Comparison of ENCODE assay signal across 26 mouse cellular contexts in genomic region chr6:142289413-142290118, GRCm38 (mm10). TPM values are rescaled to one million over a fixed set of nuclear protein-coding genes. Genes with fewer than 3 reads are reported as not detected.
DNase-seq lines count a peak whose midpoint lies in the region; ATAC-seq and TF ChIP-seq lines count a peak whose summit lies in the region.
"Had no signal": no experiment of that assay in that cellular context is flagged by ENCODE, and none has a peak within 500 bp of the region (broad histone marks: within the 10 kb centered on the region; RNA-seq: fewer than 3 reads in every experiment).

No protein-coding gene starts in this region.

- no peak for TF ChIP-seq EP300 in CH12.LX (IDR thresholded peaks at IDR 0.05; ENCODE audit: low read length)

- no peaks in the 10 kb centered on the region for H3K4me1 ChIP-seq in forebrain, embryonic 11.5 days (replicated peaks; ENCODE audit: control insufficient read depth, insufficient read depth, low read length)
- H3K4me1 ChIP-seq in forebrain, embryonic 14.5 days (ENCODE audit: control insufficient read depth, insufficient read depth, low read length), result no peaks in the 10 kb centered on the region
- H3K4me1 ChIP-seq in CH12.LX (ENCODE audit: control insufficient read depth in 1 of 2, insufficient read depth in 2 of 2), result peaks cover 0 to 10% of the 10 kb centered on the region in 2 experiments; a peak in 3 of 4 replicates
- no peaks in the 10 kb centered on the region for H3K4me1 ChIP-seq in intestine, embryonic 16.5 days (ENCODE audit: control insufficient read depth, insufficient read depth, low read length)
- no peaks in the 10 kb centered on the region for H3K4me1 ChIP-seq in stomach, embryonic 15.5 days
- no peaks in the 10 kb centered on the region for H3K4me1 ChIP-seq in limb, embryonic 10.5 days
- H3K4me1 ChIP-seq: embryonic facial prominence, embryonic 10.5 days; forebrain, embryonic 12.5 days had no signal

- no peak overlapping the region for H3K27ac ChIP-seq in forebrain, embryonic 11.5 days (ENCODE audit: low read depth, low read length)
- H3K27ac ChIP-seq in forebrain, embryonic 14.5 days (ENCODE audit: low read depth, low read length), result no peak overlapping the region
- H3K27ac ChIP-seq in CH12.LX (ENCODE audit: insufficient read depth, low read depth), result no peak overlapping the region
- no peak overlapping the region for H3K27ac ChIP-seq in intestine, embryonic 16.5 days (ENCODE audit: low read length)
- H3K27ac ChIP-seq in stomach, embryonic 15.5 days, result no peak overlapping the region
- H3K27ac ChIP-seq in limb, embryonic 10.5 days, result no peak overlapping the region
- H3K27ac ChIP-seq: embryonic facial prominence, embryonic 10.5 days; forebrain, embryonic 12.5 days had no signal

- 0 out of 2 replicates have a peak, but pooled peaks have one; percentile 42 for ATAC-seq in forebrain, embryonic 11.5 days (replicated peaks; ENCODE audit: low FRiP score)
- ATAC-seq in forebrain, embryonic 14.5 days, result no peak
- ATAC-seq in intestine, embryonic 16.5 days, result peak; percentile 72
- peak; percentile 50; the same call in 1 of the 2 replicates for ATAC-seq in stomach, embryonic 15.5 days (ENCODE audit: insufficient read depth, low FRiP score, low read depth)
- ATAC-seq: liver, postnatal 0 days; midbrain, embryonic 16.5 days had no signal

- H3K4me2 ChIP-seq in forebrain, embryonic 11.5 days (ENCODE audit: low read depth, low read length, severe bottlenecking), result no peak overlapping the region
- no peak overlapping the region for H3K4me2 ChIP-seq in forebrain, embryonic 14.5 days (ENCODE audit: low read length)
- H3K4me2 ChIP-seq in CH12.LX (ENCODE audit: insufficient read depth, low read depth, poor library complexity, severe bottlenecking), result no peak overlapping the region
- H3K4me2 ChIP-seq in intestine, embryonic 16.5 days (ENCODE audit: low read depth, low read length), result no peak overlapping the region
- H3K4me2 ChIP-seq in stomach, embryonic 15.5 days, result no peak overlapping the region
- H3K4me2 ChIP-seq: forebrain, embryonic 12.5 days had no signal

- no peak for DNase-seq in forebrain, embryonic 11.5 days (ENCODE audit: low spot score)
- DNase-seq in forebrain, embryonic 14.5 days (ENCODE audit: low spot score), result no peak
- DNase-seq in CH12.LX (ENCODE audit: extremely low read depth), result peak; percentile 35
- DNase-seq in limb, embryonic 10.5 days (ENCODE audit: low spot score), result no peak
- no peak for DNase-seq in thymus, postnatal 25 days
- DNase-seq in gastrocnemius, postnatal 14 days, result no peak
- DNase-seq: adrenal gland, adult 2 months; cerebellum, adult 9-10 months; gastrocnemius, postnatal 10 days; heart, postnatal 10 days; kidney, postnatal 14 days; left cerebral cortex, postnatal 4 days; liver, postnatal 0 days; lung, postnatal 36 days; right cerebral cortex, adult 18-20 months; thymus, adult 2 months had no signal

- no peaks in the 10 kb centered on the region for H3K36me3 ChIP-seq in forebrain, embryonic 11.5 days (ENCODE audit: control insufficient read depth, insufficient read depth, low read length)
- H3K36me3 ChIP-seq in forebrain, embryonic 14.5 days (ENCODE audit: control insufficient read depth, insufficient read depth, low read length), result no peaks in the 10 kb centered on the region
- no peaks in the 10 kb centered on the region for H3K36me3 ChIP-seq in CH12.LX (replicated peaks in 1 of 2; ENCODE audit: control insufficient read depth in 1 of 2, insufficient read depth in 1 of 2, low read length in 1 of 2)
- no peaks in the 10 kb centered on the region for H3K36me3 ChIP-seq in intestine, embryonic 16.5 days (ENCODE audit: control insufficient read depth, insufficient read depth, low read length)
- H3K36me3 ChIP-seq in stomach, embryonic 15.5 days, result no peaks in the 10 kb centered on the region
- H3K36me3 ChIP-seq in limb, embryonic 10.5 days, result no peaks in the 10 kb centered on the region
- H3K36me3 ChIP-seq: embryonic facial prominence, embryonic 10.5 days; forebrain, embryonic 12.5 days had no signal

- dilution Hi-C loops in CH12.LX (cut with MboI; ENCODE audit: extremely low pct_ligation_motif_present, extremely low pct_unique_long_range_greater_than_20kb, low sequenced_read_pairs), result no loop called here

- no peak overlapping the region for H3K9ac ChIP-seq in forebrain, embryonic 11.5 days (ENCODE audit: low read length)
- H3K9ac ChIP-seq in forebrain, embryonic 14.5 days (ENCODE audit: low read length), result no peak overlapping the region
- no peak overlapping the region for H3K9ac ChIP-seq in CH12.LX (ENCODE audit: insufficient read depth, low read depth)
- no peak overlapping the region for H3K9ac ChIP-seq in intestine, embryonic 16.5 days (ENCODE audit: low read depth, low read length)
- no peak overlapping the region for H3K9ac ChIP-seq in stomach, embryonic 15.5 days
- H3K9ac ChIP-seq: forebrain, embryonic 12.5 days; liver, postnatal 0 days had no signal

- H3K27me3 ChIP-seq in forebrain, embryonic 11.5 days (ENCODE audit: control insufficient read depth, insufficient read depth, low read length), result no peaks in the 10 kb centered on the region
- H3K27me3 ChIP-seq in forebrain, embryonic 14.5 days (replicated peaks; ENCODE audit: control insufficient read depth, insufficient read depth, low read length), result no peaks in the 10 kb centered on the region
- H3K27me3 ChIP-seq in CH12.LX (replicated peaks), result no peaks in the 10 kb centered on the region
- no peaks in the 10 kb centered on the region for H3K27me3 ChIP-seq in intestine, embryonic 16.5 days (replicated peaks; ENCODE audit: control insufficient read depth, insufficient read depth, low read length)
- H3K27me3 ChIP-seq in stomach, embryonic 15.5 days (replicated peaks), result no peaks in the 10 kb centered on the region
- H3K27me3 ChIP-seq in limb, embryonic 10.5 days (ENCODE audit: low read depth, poor library complexity, severe bottlenecking), result no peaks in the 10 kb centered on the region
- H3K27me3 ChIP-seq: forebrain, embryonic 12.5 days had no signal

- 59% methylated on average over 12 of the region's 12 CpGs for WGBS in forebrain, embryonic 11.5 days
- 50% methylated on average over 12 of the region's 12 CpGs for WGBS in forebrain, embryonic 14.5 days
- WGBS in intestine, embryonic 16.5 days, result 59% methylated on average over 12 of the region's 12 CpGs
- WGBS in stomach, embryonic 15.5 days, result 56% methylated on average over 12 of the region's 12 CpGs
- WGBS in limb, embryonic 10.5 days, result 87% methylated on average over 12 of the region's 12 CpGs

- no peak overlapping the region for H3K4me3 ChIP-seq in forebrain, embryonic 11.5 days (ENCODE audit: low read depth, low read length)
- no peak overlapping the region for H3K4me3 ChIP-seq in forebrain, embryonic 14.5 days (ENCODE audit: low read depth, low read length)
- H3K4me3 ChIP-seq in CH12.LX (replicated peaks in 1 of 3; ENCODE audit: low read depth in 2 of 3, low read length in 2 of 3, poor library complexity in 1 of 3), result no peak overlapping the region
- H3K4me3 ChIP-seq in intestine, embryonic 16.5 days (ENCODE audit: low read length), result no peak overlapping the region
- no peak overlapping the region for H3K4me3 ChIP-seq in stomach, embryonic 15.5 days (replicated peaks)
- H3K4me3 ChIP-seq in limb, embryonic 10.5 days, result no peak overlapping the region
- H3K4me3 ChIP-seq: embryonic facial prominence, embryonic 10.5 days; forebrain, embryonic 12.5 days had no signal

- no peak for TF ChIP-seq RAD21 in CH12.LX (IDR thresholded peaks at IDR 0.05; ENCODE audit: low read depth, low read length)

- no peaks in the 10 kb centered on the region for H3K79me2 ChIP-seq in CH12.LX (replicated peaks; ENCODE audit: control insufficient read depth, extremely low read depth, insufficient read depth, poor library complexity, severe bottlenecking)

- in situ Hi-C loops in CH12.LX (cut with MboI; ENCODE audit: low pct_ligation_motif_present, low pct_unique_long_range_greater_than_20kb, low sequenced_read_pairs), result no loop called here

- no peak for TF ChIP-seq CTCF in CH12.LX (conservative IDR thresholded peaks at IDR 0.05 in 1 of 2, IDR thresholded peaks at IDR 0.05 in 1 of 2; ENCODE audit: low read depth in 2 of 2, low read length in 2 of 2)

- TF ChIP-seq POLR2A in CH12.LX (IDR thresholded peaks at IDR 0.05; ENCODE audit: low read depth, low read length), result no peak

- intact Hi-C loops in gastrocnemius, postnatal 14 days (cut with DNase I; ENCODE audit: low total_unique reads), result no loop called here

- H3K9me3 ChIP-seq in forebrain, embryonic 11.5 days (ENCODE audit: control insufficient read depth, low read length), result no peaks in the 10 kb centered on the region
- H3K9me3 ChIP-seq in forebrain, embryonic 14.5 days (replicated peaks; ENCODE audit: control insufficient read depth, low read length), result no peaks in the 10 kb centered on the region
- H3K9me3 ChIP-seq in CH12.LX (replicated peaks; ENCODE audit: low read length), result no peaks in the 10 kb centered on the region
- H3K9me3 ChIP-seq in intestine, embryonic 16.5 days (ENCODE audit: control insufficient read depth, low read length), result no peaks in the 10 kb centered on the region
- H3K9me3 ChIP-seq in stomach, embryonic 15.5 days, result no peaks in the 10 kb centered on the region
- H3K9me3 ChIP-seq in limb, embryonic 10.5 days (replicated peaks), result no peaks in the 10 kb centered on the region
- H3K9me3 ChIP-seq: embryonic facial prominence, embryonic 10.5 days; forebrain, embryonic 12.5 days had no signal

RNA-seq across cellular contexts. Expression of gene Iapp, which starts 8.7 kb away (rescaled TPM):
- polyA plus RNA-seq in forebrain, embryonic 11.5 days (2014; fragmentation: Nextera tagmentation; extraction: Ambion mirVana), result not detected in 2 replicates
- 0.71 TPM in 1 of 2 replicates, not detected in the other for polyA plus RNA-seq in forebrain, embryonic 14.5 days (2014; fragmentation: Nextera tagmentation; extraction: Ambion mirVana)
- total RNA-seq in CH12.LX (2012; rRNA removed) (not detected in 2 replicates), CH12.LX (2014; rRNA removed) (not detected in 2 replicates)
- polyA plus RNA-seq in CH12.LX (2012; ENCODE audit: insufficient read length, low read depth), result not detected in 2 replicates
- polyA plus RNA-seq in intestine, embryonic 16.5 days (2015; fragmentation: Nextera tagmentation; extraction: Ambion mirVana), result 35.9 and 42.4 TPM in 2 replicates
- 103 and 119 TPM in 2 replicates for polyA plus RNA-seq in stomach, embryonic 15.5 days (2015; fragmentation: Nextera tagmentation; extraction: Ambion mirVana)
- polyA plus RNA-seq in limb, embryonic 10.5 days (2016; fragmentation: Nextera tagmentation; extraction: Ambion mirVana), result not detected in 2 replicates
- not detected for total RNA-seq in gastrocnemius, postnatal 14 days (2021)
- total RNA-seq: adrenal gland, adult 2 months; common myeloid progenitor, adult 5-6 weeks; gastrocnemius, postnatal 10 days; heart, postnatal 10 days; layer of hippocampus, adult 8-10 months; left cerebral cortex, postnatal 4 days; liver, adult 2 months; megakaryocyte-erythroid progenitor cell, adult 5-6 weeks had no signal
- polyA plus RNA-seq: adrenal gland, adult 2 months; frontal cortex, adult 2 months; liver, adult 2 months; liver, postnatal 0 days; midbrain, embryonic 16.5 days had no signal

RNA-seq across cellular contexts. Expression of gene Slco1a5, which starts 33.2 kb away (rescaled TPM):
- polyA plus RNA-seq in forebrain, embryonic 11.5 days (2014; fragmentation: Nextera tagmentation; extraction: Ambion mirVana), result 0.20 and 0.41 TPM in 2 replicates
- polyA plus RNA-seq in forebrain, embryonic 14.5 days (2014; fragmentation: Nextera tagmentation; extraction: Ambion mirVana), result 0.22 and 0.30 TPM in 2 replicates
- not detected in 2 replicates for total RNA-seq in CH12.LX (2012; rRNA removed)
- not detected in 2 replicates for total RNA-seq in CH12.LX (2014; rRNA removed)
- not detected in 2 replicates for polyA plus RNA-seq in CH12.LX (2012; ENCODE audit: insufficient read length, low read depth)
- 0.06 TPM in 1 of 2 replicates, not detected in the other for polyA plus RNA-seq in intestine, embryonic 16.5 days (2015; fragmentation: Nextera tagmentation; extraction: Ambion mirVana)
- polyA plus RNA-seq in stomach, embryonic 15.5 days (2015; fragmentation: Nextera tagmentation; extraction: Ambion mirVana), result 0.10 TPM in 1 of 2 replicates, not detected in the other
- polyA plus RNA-seq in limb, embryonic 10.5 days (2016; fragmentation: Nextera tagmentation; extraction: Ambion mirVana), result 0.06 TPM in 1 of 2 replicates, not detected in the other
- total RNA-seq in gastrocnemius, postnatal 14 days (2021), result not detected
- total RNA-seq: adrenal gland, adult 2 months; common myeloid progenitor, adult 5-6 weeks; gastrocnemius, postnatal 10 days; heart, postnatal 10 days; liver, adult 2 months; megakaryocyte-erythroid progenitor cell, adult 5-6 weeks had no signal
- polyA plus RNA-seq: adrenal gland, adult 2 months; liver, adult 2 months; liver, postnatal 0 days had no signal

RNA-seq across cellular contexts. Expression of gene Pyroxd1, which starts 55.9 kb away (rescaled TPM):
- polyA plus RNA-seq in forebrain, embryonic 11.5 days (2014; fragmentation: Nextera tagmentation; extraction: Ambion mirVana), result 19.6 and 21.4 TPM in 2 replicates
- 22.1 and 25.1 TPM in 2 replicates for polyA plus RNA-seq in forebrain, embryonic 14.5 days (2014; fragmentation: Nextera tagmentation; extraction: Ambion mirVana)
- total RNA-seq in CH12.LX (2012; rRNA removed), result 7.9 and 8.0 TPM in 2 replicates
- total RNA-seq in CH12.LX (2014; rRNA removed), result 11.2 and 13.0 TPM in 2 replicates
- 11.5 and 13.3 TPM in 2 replicates for polyA plus RNA-seq in CH12.LX (2012; ENCODE audit: insufficient read length, low read depth)
- 13.2 and 13.4 TPM in 2 replicates for polyA plus RNA-seq in intestine, embryonic 16.5 days (2015; fragmentation: Nextera tagmentation; extraction: Ambion mirVana)
- 17.1 TPM in 2 replicates for polyA plus RNA-seq in stomach, embryonic 15.5 days (2015; fragmentation: Nextera tagmentation; extraction: Ambion mirVana)
- 13.5 and 17.0 TPM in 2 replicates for polyA plus RNA-seq in limb, embryonic 10.5 days (2016; fragmentation: Nextera tagmentation; extraction: Ambion mirVana)
- total RNA-seq in gastrocnemius, postnatal 14 days (2021), result 1 to 10 TPM; 7.3 to 8.3 TPM

Comparison
In these comparisons a context has a peak if more than half of its experiments do, and no peak if none do; other contexts are left out.
1. RNA of gene Iapp, which starts 8.7 kb away (polyA plus RNA-seq): 103 to 119 TPM in stomach, embryonic 15.5 days and 35.9 to 42.4 TPM in intestine, embryonic 16.5 days; 0.71 TPM in forebrain, embryonic 14.5 days, not detected in forebrain, embryonic 11.5 days, not detected in CH12.LX and not detected in limb, embryonic 10.5 days; every median in the first group is over 10 times any median in the second.